Mouse (Mus musculus): ENCODE measurements around the gene Dlg5. TPM values are rescaled to one million over a fixed set of nuclear protein-coding genes. Genes with fewer than 3 reads are reported as not detected.

Gene Dlg5
- polyA plus RNA-seq, 1 experiment from 2014 or later: 37.5 TPM

GRCm38 (mm10) chr14:24092391-24092790 lies 153.3 kb downstream of the Dlg5 start:
- Histone ChIP-seq H3K27ac (ENCODE audit: low read depth, low read length) (no peak overlapping the region), H3K36me3 (ENCODE audit: control insufficient read depth, insufficient read depth, low read length) (no peaks in the 10 kb centered on the region), H3K27me3 (ENCODE audit: control insufficient read depth, insufficient read depth, low read length) (no peaks in the 10 kb centered on the region), H3K9ac (replicated peaks; ENCODE audit: low read depth, low read length) (no peak overlapping the region), H3K4me1 (ENCODE audit: control insufficient read depth, insufficient read depth, low read length) (no peaks in the 10 kb centered on the region), H3K4me3 (ENCODE audit: low read depth, low read length) (no peak overlapping the region), H3K4me2 (ENCODE audit: low read depth, low read length) (no peak overlapping the region), H3K9me3 (ENCODE audit: control insufficient read depth, low read length) (no peaks in the 10 kb centered on the region)
- 90% methylated on average over 3 of the region's 3 CpGs for WGBS
- ATAC-seq (ENCODE audit: low read depth): no peak

GRCm38 (mm10) chr14:24090790-24091189 lies 154.9 kb downstream of the Dlg5 start:
- H3K27ac ChIP-seq (ENCODE audit: low read depth, low read length): no peak overlapping the region
- H3K9me3 ChIP-seq (ENCODE audit: control insufficient read depth, low read length): no peaks in the 10 kb centered on the region
- H3K4me3 ChIP-seq (ENCODE audit: low read depth, low read length): no peak overlapping the region
- H3K27me3 ChIP-seq (ENCODE audit: control insufficient read depth, insufficient read depth, low read length): no peaks in the 10 kb centered on the region
- no peaks in the 10 kb centered on the region for H3K36me3 ChIP-seq (ENCODE audit: control insufficient read depth, insufficient read depth, low read length)
- ATAC-seq (ENCODE audit: low read depth): no peak
- H3K4me1 ChIP-seq (ENCODE audit: control insufficient read depth, insufficient read depth, low read length): no peaks in the 10 kb centered on the region
- no peak overlapping the region for H3K4me2 ChIP-seq (ENCODE audit: low read depth, low read length)
- no peak overlapping the region for H3K9ac ChIP-seq (replicated peaks; ENCODE audit: low read depth, low read length)
- WGBS: 97% methylated on average over 1 of the region's 1 CpGs

- Histone ChIP-seq H3K4me2 (ENCODE audit: low read depth, low read length) (no peak overlapping the region), H3K27me3 (ENCODE audit: control insufficient read depth, insufficient read depth, low read length) (no peaks in the 10 kb centered on the region), H3K9ac (replicated peaks; ENCODE audit: low read depth, low read length) (no peak overlapping the region), H3K4me3 (ENCODE audit: low read depth, low read length) (no peak overlapping the region), H3K27ac (ENCODE audit: low read depth, low read length) (no peak overlapping the region), H3K36me3 (ENCODE audit: control insufficient read depth, insufficient read depth, low read length) (no peaks in the 10 kb centered on the region), H3K9me3 (ENCODE audit: control insufficient read depth, low read length) (no peaks in the 10 kb centered on the region), H3K4me1 (ENCODE audit: control insufficient read depth, insufficient read depth, low read length) (no peaks in the 10 kb centered on the region)
- 82% methylated on average over 3 of the region's 3 CpGs for WGBS
- no peak for ATAC-seq (ENCODE audit: low read depth)
Observed at GRCm38 (mm10) chr14:24089181-24089580, 156.5 kb downstream of the Dlg5 start.

GRCm38 (mm10) chr14:24087430-24087829 lies 158.3 kb downstream of the Dlg5 start:
- Histone ChIP-seq H3K27ac (ENCODE audit: low read depth, low read length) (no peak overlapping the region), H3K4me2 (ENCODE audit: low read depth, low read length) (no peak overlapping the region), H3K9ac (replicated peaks; ENCODE audit: low read depth, low read length) (no peak overlapping the region), H3K9me3 (ENCODE audit: control insufficient read depth, low read length) (no peaks in the 10 kb centered on the region), H3K4me3 (ENCODE audit: low read depth, low read length) (no peak overlapping the region), H3K4me1 (ENCODE audit: control insufficient read depth, insufficient read depth, low read length) (no peaks in the 10 kb centered on the region), H3K27me3 (ENCODE audit: control insufficient read depth, insufficient read depth, low read length) (no peaks in the 10 kb centered on the region), H3K36me3 (ENCODE audit: control insufficient read depth, insufficient read depth, low read length) (no peaks in the 10 kb centered on the region)
- ATAC-seq (ENCODE audit: low read depth): no peak
- WGBS: 94% methylated on average over 3 of the region's 3 CpGs

- 83% methylated on average over 5 of the region's 5 CpGs for WGBS
- ATAC-seq (ENCODE audit: low read depth): no peak
- no peaks in the 10 kb centered on the region for H3K9me3 ChIP-seq (ENCODE audit: control insufficient read depth, low read length)
- H3K27me3 ChIP-seq (ENCODE audit: control insufficient read depth, insufficient read depth, low read length): no peaks in the 10 kb centered on the region
- no peak overlapping the region for H3K27ac ChIP-seq (ENCODE audit: low read depth, low read length)
- H3K4me1 ChIP-seq (ENCODE audit: control insufficient read depth, insufficient read depth, low read length): no peaks in the 10 kb centered on the region
- no peaks in the 10 kb centered on the region for H3K36me3 ChIP-seq (ENCODE audit: control insufficient read depth, insufficient read depth, low read length)
- H3K9ac ChIP-seq (replicated peaks; ENCODE audit: low read depth, low read length): no peak overlapping the region
- H3K4me3 ChIP-seq (ENCODE audit: low read depth, low read length): no peak overlapping the region
- no peak overlapping the region for H3K4me2 ChIP-seq (ENCODE audit: low read depth, low read length)
Observed at GRCm38 (mm10) chr14:24086481-24086880, 159.2 kb downstream of the Dlg5 start.

Small RNA genes within 50 kb of the gene (microRNA-seq; reads per million reads assigned to microRNA genes)
- gene Mir7210: not detected

Other genes starting within 250 kb of the Dlg5 start
- gene Kcnma1, start 231.4 kb downstream of the Dlg5 start, polyA plus RNA-seq (2014; fragmentation: Nextera tagmentation; extraction: Ambion mirVana): 23.3 and 28.9 TPM in 2 replicates
- gene E330034G19Rik, start 47.3 kb upstream of the Dlg5 start, polyA plus RNA-seq (2014; fragmentation: Nextera tagmentation; extraction: Ambion mirVana): 0.19 TPM in 1 of 2 replicates, not detected in the other
- 19.8 and 23.7 TPM in 2 replicates for gene Polr3a, start 241.1 kb upstream of the Dlg5 start, polyA plus RNA-seq (2014; fragmentation: Nextera tagmentation; extraction: Ambion mirVana)
- gene Rps24, start 241.2 kb upstream of the Dlg5 start, polyA plus RNA-seq (2014; fragmentation: Nextera tagmentation; extraction: Ambion mirVana): 705 and 740 TPM in 2 replicates